Mouse (Mus musculus) lung, postnatal 25 days (tissue): ENCODE measurements around the gene Ddx39.
A peak's percentile ranks its signal among the peaks of the same experiment; 100 is the strongest.

Experiments used
- DNase-seq: peaks from one replicate; pipeline ENCODE4 v3.0.0; 2022; ENCODE audit warnings: low spot score

The Ddx39 gene

DNA sequence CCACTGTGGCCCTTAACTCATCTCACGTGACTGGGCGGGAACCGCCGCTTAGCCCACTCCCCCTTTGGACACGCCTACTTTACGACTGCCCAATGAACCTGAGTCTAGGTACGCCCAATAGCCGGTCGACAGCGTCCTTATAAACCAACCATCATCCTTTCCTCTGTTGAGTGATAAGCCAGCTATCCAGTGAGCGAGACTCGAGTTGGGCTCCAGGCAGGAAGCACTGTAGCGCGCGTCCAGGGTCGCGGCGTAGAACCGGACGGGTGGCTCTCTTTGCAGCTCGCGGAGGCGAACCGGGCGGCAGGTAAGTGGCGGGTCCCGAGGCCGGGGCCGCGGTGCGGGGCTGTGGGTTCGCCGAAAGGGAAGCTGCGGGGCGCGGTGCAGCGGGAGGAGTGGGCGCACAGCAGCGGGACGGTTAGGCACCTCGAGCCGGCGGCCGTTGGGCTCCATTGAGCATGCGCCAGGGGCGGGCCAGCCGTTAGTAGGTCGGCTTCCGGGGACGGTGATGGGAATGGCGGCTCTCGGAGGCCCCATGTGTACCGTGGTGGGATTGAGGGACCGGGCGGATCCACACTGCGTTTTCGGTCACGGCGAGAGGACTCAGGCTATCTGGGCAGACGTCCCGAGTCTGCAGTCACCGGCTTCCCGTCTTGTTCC is at the start of gene Ddx39:
Gene Ddx39, plus strand, starts transcription at position 147 of the 660 bp plus-strand sequence.
- peak; percentile 99 for DNase-seq

DNA sequence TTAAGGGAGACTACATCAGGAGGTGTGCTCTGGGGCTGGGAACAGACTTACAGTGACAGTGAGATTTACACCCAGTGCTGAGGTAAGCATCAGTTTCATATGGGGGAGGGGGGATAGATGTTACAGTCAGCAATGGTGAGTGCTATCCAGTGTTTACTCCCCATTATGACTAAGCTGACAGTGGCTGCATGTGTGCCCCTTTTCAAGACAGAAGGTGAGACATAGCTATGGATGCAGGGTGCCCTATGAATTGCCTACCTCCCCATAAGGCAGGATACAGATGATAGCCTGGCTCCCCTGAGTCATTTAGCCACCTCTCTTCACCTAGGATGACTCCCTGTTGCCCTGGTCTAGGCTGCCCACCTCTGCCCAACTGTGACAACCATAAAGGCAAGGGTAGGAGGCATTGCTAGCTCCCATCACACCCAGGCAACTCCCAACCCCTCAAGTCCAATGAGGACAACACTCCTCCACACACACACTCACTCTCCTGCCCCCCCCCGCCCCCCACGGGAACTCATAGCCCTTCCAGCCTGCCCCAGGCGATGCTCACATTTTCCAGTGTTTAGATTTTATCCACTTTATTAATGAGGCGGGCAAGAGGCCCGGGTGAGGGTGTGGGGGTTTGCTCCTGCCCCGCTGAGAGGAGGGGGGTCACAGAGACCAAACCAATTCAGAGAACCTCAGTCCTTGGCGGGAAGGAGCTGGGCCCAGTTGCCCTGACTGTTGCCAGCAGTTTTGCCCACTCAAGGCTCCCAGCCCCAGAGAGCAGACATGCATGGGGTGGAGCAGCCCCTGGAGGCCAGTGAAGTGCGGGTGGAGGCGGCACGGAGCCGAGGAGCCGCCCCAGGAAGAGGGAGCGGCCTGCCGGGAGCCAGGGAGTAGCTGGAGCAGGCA is 48.8 kb upstream of the Ddx39 start, which contains the start of gene Ptger1:
Gene Ptger1, plus strand, starts transcription at position 710 of the 897 bp plus-strand sequence.
- DNase-seq = peak; percentile 77

DNA sequence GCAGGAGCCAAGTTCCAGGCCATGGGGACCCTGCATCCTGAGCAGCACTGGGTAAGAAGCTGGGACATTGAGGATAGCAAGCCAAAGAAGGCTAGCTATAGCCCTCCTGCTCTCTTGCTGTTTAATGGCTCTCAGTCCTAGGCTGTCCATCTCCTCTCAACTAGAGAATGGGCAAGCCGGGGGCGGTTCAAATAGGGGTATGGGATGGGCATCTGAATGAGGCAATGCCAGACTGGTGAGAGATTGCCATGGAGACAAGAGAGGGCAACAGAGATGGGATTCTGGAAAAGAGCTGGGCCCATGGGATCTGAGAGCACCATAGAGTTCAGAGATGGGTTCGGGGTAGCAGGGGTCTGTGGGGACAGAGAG is 48.1 kb upstream of the Ddx39 start:
- no peak for DNase-seq

DNA sequence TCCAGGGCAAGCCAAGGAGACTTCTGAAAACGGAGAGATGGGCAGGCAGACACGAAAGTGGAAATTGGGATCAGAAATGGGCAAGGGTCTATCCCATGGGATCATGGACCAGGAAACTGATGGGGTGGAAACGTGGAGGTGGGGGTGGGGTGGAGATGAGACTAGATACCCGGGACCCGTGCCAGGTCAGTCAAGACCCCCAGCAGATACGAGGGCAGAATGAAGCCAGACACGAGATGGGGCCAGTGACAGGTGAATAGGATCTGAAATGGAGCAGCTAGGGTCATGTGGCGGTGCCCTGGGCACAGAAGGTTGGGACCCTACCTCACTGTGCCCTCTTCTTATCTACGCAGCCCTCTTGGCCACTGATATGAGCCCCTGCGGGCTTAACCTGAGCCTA is 47.5 kb upstream of the Ddx39 start:
- DNase-seq = no peak

DNA sequence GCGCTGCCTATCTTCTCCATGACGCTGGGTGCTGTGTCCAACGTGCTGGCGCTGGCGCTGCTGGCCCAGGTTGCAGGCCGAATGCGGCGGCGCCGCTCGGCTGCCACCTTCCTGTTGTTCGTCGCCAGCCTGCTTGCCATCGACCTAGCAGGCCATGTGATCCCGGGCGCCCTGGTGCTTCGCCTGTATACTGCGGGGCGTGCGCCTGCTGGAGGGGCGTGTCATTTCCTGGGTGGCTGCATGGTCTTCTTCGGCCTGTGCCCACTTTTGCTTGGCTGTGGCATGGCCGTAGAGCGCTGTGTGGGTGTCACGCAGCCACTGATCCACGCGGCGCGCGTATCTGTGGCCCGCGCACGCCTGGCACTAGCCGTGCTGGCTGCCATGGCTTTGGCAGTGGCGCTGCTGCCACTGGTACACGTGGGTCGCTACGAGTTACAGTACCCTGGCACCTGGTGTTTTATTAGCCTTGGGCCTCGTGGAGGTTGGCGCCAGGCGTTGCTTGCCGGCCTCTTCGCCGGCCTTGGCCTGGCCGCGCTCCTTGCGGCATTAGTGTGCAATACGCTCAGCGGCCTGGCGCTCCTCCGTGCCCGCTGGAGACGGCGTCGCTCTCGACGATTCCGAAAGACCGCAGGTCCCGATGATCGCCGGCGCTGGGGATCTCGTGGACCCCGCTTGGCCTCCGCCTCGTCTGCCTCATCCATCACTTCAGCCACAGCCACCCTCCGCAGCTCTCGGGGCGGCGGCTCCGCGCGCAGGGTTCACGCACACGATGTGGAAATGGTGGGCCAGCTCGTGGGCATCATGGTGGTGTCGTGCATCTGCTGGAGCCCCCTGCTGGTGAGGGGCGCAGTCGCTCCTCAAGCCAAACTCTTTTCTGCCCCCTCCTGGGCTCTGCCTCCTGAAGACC is 46.7 kb upstream of the Ddx39 start:
- no peak for DNase-seq

DNA sequence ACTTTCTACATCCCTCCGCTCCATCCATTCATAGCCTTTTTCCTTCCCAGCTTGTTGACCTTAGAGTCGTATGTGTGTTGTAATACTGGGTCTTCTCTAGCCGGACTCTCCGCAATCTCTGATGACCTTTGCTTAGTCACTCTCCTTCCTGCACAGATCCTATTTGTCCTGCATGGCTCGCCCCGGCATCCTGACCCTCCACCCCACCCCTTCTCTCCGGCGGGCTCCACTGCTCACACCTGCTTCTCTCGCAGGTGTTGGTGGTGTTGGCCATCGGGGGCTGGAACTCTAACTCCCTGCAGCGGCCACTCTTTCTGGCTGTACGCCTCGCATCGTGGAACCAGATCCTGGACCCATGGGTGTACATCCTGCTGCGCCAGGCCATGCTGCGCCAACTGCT is 46.0 kb upstream of the Ddx39 start:
- DNase-seq = no peak

DNA sequence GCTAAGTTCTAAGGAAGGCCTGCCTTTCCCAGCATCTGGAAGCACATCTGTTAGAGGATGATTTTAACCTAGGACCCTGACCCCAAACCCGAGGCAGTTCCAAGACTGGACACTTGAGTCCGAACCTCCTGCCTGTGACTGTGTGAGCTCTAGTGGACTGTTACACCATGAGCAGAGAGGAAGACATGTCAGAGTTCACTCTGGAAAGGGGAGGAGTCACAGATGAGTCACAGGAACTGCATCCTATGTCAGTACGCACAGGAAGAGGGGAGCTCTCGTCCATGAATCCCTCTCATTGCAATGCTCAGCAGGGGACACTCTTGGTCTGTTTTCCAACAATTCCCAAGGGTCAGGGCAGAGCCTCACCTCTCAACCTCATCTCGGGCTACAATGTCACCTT is 42.0 kb upstream of the Ddx39 start:
- DNase-seq = no peak

DNA sequence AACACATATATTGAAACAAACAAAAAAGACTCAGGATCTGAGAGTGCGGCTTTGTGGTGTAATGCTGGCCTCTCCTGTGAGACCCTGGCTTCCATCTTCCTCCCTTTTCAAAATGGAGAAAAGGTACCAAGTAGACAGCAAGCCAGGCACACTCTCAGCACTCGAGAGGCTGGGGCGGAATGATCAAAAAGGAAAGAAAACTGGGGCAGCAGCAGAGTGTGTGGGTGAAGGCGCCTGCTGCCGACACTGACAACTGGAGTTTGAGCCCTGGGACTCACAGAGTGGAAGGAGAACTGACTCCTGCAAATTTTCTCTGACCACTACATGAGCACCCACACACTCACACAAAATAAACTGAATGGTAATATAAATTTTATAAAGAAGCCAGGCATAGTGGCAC is 40.5 kb upstream of the Ddx39 start:
- DNase-seq = no peak

DNA sequence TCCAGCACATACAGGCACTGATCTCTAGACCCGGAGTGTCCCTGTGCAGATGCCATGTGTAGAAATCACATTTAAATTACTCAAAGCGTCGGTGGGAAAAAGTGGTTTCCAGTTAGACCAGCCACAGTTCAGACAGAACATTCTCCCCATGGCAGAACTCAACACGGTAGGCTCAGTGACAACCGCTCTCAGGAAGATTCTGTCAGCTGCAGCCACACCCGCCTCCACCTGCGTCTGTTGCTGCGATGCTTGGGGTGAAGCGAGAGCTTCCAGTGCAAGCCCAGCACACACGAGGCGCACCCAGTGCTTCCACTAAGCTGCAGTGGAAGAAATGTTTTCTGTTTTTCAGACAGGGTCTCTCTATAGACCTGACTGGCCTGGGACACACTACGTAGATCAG is 35.1 kb upstream of the Ddx39 start:
- DNase-seq = no peak

DNA sequence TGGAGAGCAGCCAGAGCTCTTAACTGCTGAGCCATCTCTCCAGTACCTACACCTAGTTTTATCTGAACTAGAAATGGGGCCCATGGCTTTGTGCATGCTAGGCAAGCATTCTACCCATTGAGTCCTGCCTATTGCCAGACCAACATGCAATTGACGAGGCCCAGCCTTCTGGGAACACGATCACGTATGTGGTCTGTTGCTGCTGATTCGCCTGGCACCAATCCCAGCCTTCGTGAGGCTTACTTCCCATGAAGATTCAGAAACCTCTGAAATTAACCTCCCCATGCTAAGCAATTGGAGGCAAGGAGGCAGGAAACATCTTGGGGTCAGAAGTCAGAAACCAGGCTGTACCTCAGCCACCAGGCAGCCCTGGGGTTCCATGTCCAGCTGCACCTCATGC is 34.4 kb upstream of the Ddx39 start:
- DNase-seq = no peak

DNA sequence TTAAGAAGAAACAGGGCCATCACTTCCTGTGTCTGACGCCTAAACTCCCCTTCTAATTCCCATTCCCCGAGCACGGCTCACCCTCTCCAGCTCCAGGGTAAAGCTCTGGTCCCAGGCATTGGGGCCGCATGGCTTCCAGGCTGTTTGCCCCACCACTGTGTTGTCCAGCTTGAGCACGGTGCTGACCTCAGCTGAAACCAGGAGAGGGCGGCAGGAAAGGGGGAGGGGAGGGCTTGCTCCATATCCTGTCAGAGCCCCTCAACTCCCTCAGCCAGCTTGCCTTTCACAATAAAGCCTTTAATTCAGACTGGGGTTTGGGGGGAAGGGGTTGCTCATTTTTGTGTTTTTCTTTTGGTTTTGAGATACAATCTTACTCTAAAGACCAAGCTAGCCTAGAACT is 33.9 kb upstream of the Ddx39 start:
- no peak for DNase-seq

DNA sequence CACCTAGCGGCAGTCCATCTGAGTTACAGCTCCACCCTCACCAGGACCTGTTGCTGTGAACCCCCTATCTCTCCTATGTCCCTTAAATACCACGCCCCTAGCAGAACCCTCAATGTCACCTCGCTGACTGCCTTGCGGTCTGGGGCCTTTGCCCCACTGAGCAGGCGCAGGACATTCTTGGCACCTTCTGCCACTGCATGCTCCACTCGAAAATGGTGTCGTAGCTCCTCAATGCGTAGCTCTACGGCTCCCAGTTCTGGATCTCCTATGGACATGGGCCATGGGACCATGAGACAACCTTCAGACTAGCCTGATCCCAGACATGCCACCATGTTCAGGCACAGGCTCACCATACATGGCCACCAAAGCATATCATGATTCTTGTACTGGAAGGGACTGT is 30.5 kb upstream of the Ddx39 start:
- no peak for DNase-seq

DNA sequence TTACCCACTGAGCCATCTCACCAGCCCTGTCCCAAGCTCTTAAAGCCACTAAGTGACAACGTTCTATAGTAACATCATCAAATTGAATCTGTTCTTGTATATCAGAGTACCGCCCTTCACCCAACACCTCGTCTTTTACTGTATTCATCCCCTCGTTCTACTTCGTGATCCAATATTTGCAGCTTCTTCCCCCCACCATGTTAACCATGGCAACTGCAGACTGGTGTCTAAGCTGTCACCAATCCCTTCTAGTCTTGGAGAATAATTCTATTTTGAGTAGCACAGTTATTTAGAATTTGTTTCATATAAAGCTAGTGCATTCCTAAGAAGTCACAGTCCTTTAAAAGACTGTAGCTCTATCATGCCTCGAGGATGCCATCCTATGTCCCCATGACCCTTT is 25.7 kb upstream of the Ddx39 start:
- DNase-seq = no peak

DNA sequence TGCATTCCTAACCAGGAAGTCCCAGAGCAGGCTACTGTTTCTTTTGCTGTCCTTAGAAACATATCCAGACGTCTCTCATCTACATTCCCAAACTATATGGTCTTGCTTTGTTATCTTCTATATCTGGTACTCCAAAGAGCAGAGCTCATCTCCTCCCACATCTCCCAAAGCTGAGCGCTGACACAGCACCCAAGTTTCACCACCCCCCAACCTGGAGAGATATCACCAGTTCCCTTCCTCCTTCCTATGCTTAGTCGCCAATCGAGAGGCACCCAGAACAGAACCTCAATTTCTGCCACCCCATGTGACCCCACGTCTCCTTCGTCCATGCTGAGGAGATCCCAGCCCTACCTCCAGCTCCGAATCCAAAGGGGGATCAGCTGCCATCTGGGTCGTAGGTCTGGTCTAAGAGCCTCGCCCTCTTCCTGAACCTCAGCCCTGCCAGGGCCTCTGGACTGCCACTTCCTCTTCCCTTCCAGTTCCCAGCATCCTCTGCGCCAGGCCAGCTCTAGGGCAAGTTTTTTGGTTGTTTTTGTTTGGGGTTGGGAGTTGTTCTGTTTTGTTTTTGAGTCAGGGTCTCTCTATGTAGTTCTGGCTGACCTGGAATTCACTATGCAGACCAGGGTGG is 21.3 kb upstream of the Ddx39 start:
- peak; percentile 37 for DNase-seq

DNA sequence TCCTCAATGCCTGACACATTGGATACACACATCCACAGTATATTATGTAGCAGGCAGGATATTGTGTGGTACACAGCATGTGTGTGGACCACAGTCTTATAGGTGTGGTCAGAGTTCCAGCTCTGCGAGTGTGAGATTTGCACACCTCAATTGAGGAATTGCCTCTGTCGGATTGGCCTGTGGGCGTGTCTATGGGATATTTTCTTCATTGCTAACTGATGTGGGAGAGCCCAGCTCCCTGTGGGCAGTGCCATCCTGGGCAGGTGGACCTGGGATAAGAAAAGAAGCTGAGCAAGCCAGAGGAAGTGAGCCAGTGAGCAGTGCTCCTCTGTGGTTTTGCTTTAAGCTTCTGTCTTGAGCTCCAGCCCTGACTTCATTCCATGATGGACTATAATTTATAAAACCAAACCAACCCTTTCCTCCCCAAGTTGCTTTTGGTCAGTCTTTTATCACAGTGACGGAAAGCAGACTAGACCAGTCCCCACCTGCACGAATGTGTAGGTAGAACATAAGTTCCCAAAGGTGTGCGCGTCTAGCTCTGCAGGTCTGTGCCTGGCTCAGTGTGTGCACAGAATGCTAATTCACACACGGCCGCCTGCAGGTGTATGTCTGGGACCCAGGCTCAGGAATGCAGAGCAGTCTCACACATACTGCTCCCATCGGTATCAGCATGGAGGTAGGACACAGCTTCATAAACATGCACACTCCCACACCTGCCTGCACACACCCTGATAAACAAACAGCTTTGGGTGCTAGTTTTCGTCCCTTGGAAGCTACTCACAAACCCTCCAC is 20.4 kb upstream of the Ddx39 start:
- DNase-seq = no peak

DNA sequence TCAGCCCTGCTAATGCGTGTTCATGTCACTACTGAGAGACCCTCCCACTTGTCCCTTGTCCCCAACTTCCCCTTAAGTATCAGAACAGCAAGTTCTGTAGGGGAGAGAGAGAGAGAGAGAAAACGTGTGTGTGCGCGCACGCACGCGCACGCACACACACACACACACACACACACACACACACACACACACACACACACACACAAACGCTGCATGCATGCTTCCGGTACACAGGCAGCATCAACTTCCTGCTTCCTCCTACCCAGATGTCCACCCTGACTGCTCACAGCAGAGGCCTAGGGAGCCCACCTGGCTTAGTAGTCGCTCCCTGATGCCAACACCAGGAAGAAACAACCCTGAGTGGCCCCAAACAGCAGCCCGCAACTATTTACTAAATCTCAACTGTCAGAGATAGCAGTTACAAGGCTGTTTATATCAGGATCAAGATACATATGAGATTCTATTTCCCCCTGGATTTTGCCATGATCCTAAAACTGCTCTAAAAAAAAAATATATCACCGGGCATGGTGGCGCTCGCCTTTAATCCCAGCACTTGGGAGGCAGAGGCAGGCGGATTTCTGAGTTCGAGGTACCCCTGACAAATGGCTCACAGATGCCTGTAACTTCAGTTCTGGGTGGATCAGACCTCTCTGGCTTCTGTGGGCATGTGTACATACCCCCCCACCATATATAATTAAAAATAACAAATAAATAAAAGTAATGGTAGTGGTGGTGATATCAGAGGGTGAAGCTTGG is 19.4 kb upstream of the Ddx39 start:
- DNase-seq = peak; percentile 23

DNA sequence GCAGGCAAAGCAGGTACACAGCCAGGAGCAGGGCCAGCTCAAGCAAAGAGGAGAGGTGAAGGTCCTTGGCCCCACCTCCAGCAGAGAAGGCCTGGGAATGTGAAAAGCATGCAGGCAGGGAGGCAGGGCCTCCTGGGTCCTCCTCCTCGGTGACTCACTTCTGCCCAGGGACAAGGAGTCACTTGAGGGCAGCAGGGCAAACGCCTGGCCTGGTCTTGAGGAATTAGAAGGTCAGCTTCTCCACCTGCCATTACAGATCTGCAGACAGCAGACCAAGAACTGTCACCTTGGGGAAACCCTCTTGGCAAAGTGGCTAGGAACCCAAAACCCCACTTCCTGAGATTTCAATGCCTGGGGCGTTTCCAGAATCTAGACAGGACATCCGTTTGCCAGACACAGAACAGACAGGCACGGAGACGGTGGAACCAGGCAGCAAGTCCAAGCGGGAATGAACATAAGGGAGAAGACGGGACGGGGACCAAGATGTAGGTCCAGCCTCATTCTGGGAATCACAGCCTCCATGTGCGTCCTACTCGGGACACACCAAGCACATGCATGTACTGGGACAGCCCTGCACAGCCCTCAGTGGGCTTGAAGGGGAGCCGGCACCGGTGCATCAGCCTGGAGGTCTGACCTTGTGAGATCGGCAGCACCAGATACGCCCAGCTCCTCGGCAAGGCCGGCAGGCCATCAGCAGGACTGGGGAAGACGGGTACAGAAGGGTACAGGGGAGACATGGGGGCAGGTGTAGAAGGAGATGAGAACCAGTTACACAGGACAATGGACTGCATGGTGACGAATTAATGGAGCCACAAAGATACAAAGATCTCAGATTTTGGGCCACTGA is 17.4 kb upstream of the Ddx39 start:
- peak; percentile 87 for DNase-seq

DNA sequence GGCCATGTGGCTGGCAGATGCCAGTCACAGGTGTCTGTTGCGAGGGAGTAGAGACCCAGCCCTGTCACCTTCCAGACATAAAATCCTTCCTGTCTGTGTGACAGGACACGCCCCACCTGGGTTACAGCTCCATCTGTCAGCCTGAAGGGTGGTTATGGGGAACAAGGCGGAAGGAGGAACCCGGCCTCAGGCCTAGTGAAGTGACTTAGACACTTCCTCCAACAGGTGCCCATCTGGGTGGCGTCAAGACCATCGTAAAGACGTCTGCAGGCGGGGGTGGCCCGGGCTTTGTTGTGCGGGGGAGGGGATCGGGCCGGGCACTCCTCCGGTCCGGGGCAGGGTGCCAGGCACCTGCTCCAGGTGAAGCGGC is 16.7 kb upstream of the Ddx39 start:
- peak; percentile 74 for DNase-seq

DNA sequence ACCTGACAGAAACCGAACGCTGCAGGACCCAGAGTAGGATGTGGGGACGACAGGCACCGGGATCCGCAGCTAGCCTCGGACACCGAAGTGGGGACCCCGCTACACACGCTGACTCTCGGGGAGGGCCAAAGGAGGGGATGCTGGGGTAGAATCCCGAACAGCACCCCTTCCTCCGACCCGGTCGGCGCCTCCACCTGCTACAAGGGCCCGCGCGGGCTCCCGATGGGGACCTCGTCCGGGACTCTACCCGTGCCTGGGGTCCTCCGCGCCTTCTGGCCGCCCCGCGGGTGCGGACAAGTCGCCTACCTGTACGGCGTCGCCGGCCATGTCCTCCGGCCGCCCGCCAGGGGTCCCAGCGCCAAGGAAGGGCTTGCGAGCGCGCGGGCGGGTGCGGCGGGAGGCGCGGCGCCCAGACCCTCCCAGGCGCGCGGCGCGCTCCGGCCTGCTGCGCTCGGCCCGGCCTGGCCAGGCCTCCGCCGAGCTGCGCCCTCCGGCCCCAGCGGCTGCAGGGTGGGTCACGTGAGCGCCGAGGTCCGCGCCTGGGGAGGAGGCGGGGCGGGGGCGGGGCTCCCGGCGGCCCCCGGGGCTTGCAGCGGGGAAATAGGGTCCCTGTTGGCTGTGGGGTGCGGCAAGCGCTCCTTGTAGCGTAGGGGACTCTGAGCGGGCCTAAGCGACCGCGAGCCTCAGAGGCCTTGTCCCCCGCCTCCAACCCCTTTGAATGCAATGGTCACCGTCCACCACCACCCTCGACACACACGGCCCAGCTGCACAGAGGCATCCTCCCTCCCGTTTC is 16.1 kb upstream of the Ddx39 start, which contains the start of gene Pkn1:
Gene Pkn1, minus strand, starts transcription at position 519 of the 793 bp plus-strand sequence.
- peak; percentile 78 for DNase-seq
